Mouse (Mus musculus) macrophage (primary cell): ENCODE results near the gene Rae1. TPM values are rescaled to one million over a fixed set of nuclear protein-coding genes. Genes with fewer than 3 reads are reported as not detected.

Experiments
- H3K27ac ChIP-seq: fragments of 350-480 bp; formaldehyde crosslinking; 2 replicates; pipeline ENCODE4 v1.9.0; 2021
- H3K36me3 ChIP-seq: fragments of 350-480 bp; formaldehyde crosslinking; 2 replicates; pipeline ENCODE4 v1.9.0; 2021; ENCODE audit errors: inconsistent target
- H3K4me3 ChIP-seq: fragments of 350-480 bp; formaldehyde crosslinking; 2 replicates; pipeline ENCODE4 v1.9.0; 2021; ENCODE audit errors: inconsistent target
- H3K79me2 ChIP-seq: fragments of 350-480 bp; formaldehyde crosslinking; 2 replicates; pipeline ENCODE4 v1.9.0; 2021; ENCODE audit errors: inconsistent target
- WGBS: methylation state at CpG from one replicate; pipeline ENCODE4 v1.1.7; 2026; ENCODE audit warnings: inconsistent platforms; ENCODE audit not compliant: missing documents; 5-methylcytosine and 5-hydroxymethylcytosine counted together
- polyA plus RNA-seq: library from polyadenylated mRNA; stranded (reverse); fragments of 250-400 nt; gene quantifications from 3 replicates; pipeline ENCODE4 v1.2.4, GENCODE M21; 2018; ENCODE audit warnings: inconsistent platforms

Gene Rae1
- polyA plus RNA-seq, 1 experiment from 2014 or later, result 35.9 TPM

GRCm38 (mm10) chr2:172976661-172977238, 23.2 kb upstream of the Rae1 start:
- WGBS, result 8% methylated on average over 7 of the region's 7 CpGs
- Histone ChIP-seq H3K4me3 (no peak overlapping the region), H3K36me3 (no peaks in the 10 kb centered on the region), H3K27ac (no peak overlapping the region), H3K79me2 (no peaks in the 10 kb centered on the region)

- H3K79me2 ChIP-seq, result no peaks in the 10 kb centered on the region
- H3K27ac ChIP-seq, result no peak within 1 kb of the TSS
- no peaks in the 10 kb centered on the region for H3K36me3 ChIP-seq
- 19% methylated on average over 14 of the region's 14 CpGs for WGBS
- H3K4me3 ChIP-seq, result no peak within 1 kb of the TSS
Measured at GRCm38 (mm10) chr2:172977409-172978130, 22.3 kb upstream of the Rae1 start, which contains the start of gene Spo11. Gene Spo11, plus strand, starts transcription at chr2:172977700.

GRCm38 (mm10) chr2:172978131-172978633, 21.7 kb upstream of the Rae1 start:
- Histone ChIP-seq H3K36me3 (no peaks in the 10 kb centered on the region), H3K79me2 (no peaks in the 10 kb centered on the region), H3K27ac (no peak overlapping the region), H3K4me3 (no peak overlapping the region)
- 47% methylated on average over 3 of the region's 4 CpGs for WGBS

- no peaks in the 10 kb centered on the region for H3K79me2 ChIP-seq
- no peak overlapping the region for H3K27ac ChIP-seq
- 94% methylated on average over 33 of the region's 43 CpGs for WGBS
- no peaks in the 10 kb centered on the region for H3K36me3 ChIP-seq
- H3K4me3 ChIP-seq, result no peak overlapping the region
Measured at GRCm38 (mm10) chr2:172979666-172980345, 20.1 kb upstream of the Rae1 start.

- 95% methylated on average over 8 of the region's 9 CpGs for WGBS
- no peaks in the 10 kb centered on the region for H3K36me3 ChIP-seq
- H3K79me2 ChIP-seq, result no peaks in the 10 kb centered on the region
- no peak overlapping the region for H3K4me3 ChIP-seq
- H3K27ac ChIP-seq, result no peak overlapping the region
Measured at GRCm38 (mm10) chr2:172982776-172983561, 16.9 kb upstream of the Rae1 start.

- Histone ChIP-seq H3K36me3 (no peaks in the 10 kb centered on the region), H3K79me2 (no peaks in the 10 kb centered on the region), H3K27ac (no peak overlapping the region), H3K4me3 (no peak overlapping the region)
- WGBS, result 96% methylated on average over 6 of the region's 6 CpGs
Measured at GRCm38 (mm10) chr2:172990161-172990560, 9.8 kb upstream of the Rae1 start.

- 15% methylated on average over 4 of the region's 4 CpGs for WGBS
- H3K79me2 ChIP-seq, result peaks cover 9% of the 10 kb centered on the region
- H3K4me3 ChIP-seq, result no peak overlapping the region
- no peak overlapping the region for H3K27ac ChIP-seq
- H3K36me3 ChIP-seq, result no peaks in the 10 kb centered on the region
Measured at GRCm38 (mm10) chr2:172996207-172996606, 3.7 kb upstream of the Rae1 start.

- H3K79me2 ChIP-seq, result peaks cover 24% of the 10 kb centered on the region
- no peak overlapping the region for H3K27ac ChIP-seq
- 85% methylated on average over 11 of the region's 11 CpGs for WGBS
- H3K4me3 ChIP-seq, result no peak overlapping the region
- peaks cover 3% of the 10 kb centered on the region; the same call in 1 of the 2 replicates for H3K36me3 ChIP-seq
Measured at GRCm38 (mm10) chr2:172997748-172998147, 2.2 kb upstream of the Rae1 start.

- Histone ChIP-seq H3K36me3 (peaks cover 10% of the 10 kb centered on the region), H3K27ac (no peak overlapping the region), H3K4me3 (no peak overlapping the region), H3K79me2 (peaks cover 32% of the 10 kb centered on the region)
- 84% methylated on average over 7 of the region's 7 CpGs for WGBS
Measured at GRCm38 (mm10) chr2:172998478-172998877, 1.4 kb upstream of the Rae1 start.

- Histone ChIP-seq H3K36me3 (peaks cover 27% of the 10 kb centered on the region), H3K4me3 (peak overlapping the region; percentile 74), H3K27ac (peak overlapping the region; percentile 24; the same call in 1 of the 2 replicates), H3K79me2 (peaks cover 39% of the 10 kb centered on the region)
- 2% methylated on average over 41 of the region's 42 CpGs for WGBS
Measured at GRCm38 (mm10) chr2:173000285-173000652, 352 bp downstream of the Rae1 start.

GRCm38 (mm10) chr2:173000921-173001320, 1.0 kb downstream of the Rae1 start:
- whole genome bisulfite sequencing, result 11% methylated on average over 8 of the region's 8 CpGs
- peaks cover 39% of the 10 kb centered on the region for H3K79me2 ChIP-seq
- H3K36me3 ChIP-seq, result peaks cover 34% of the 10 kb centered on the region
- H3K27ac ChIP-seq, result peak overlapping the region; percentile 24; the same call in 1 of the 2 replicates
- peak overlapping the region; percentile 74 for H3K4me3 ChIP-seq

- 96% methylated on average over 8 of the region's 8 CpGs for whole genome bisulfite sequencing
- Histone ChIP-seq H3K79me2 (peaks cover 39% of the 10 kb centered on the region), H3K36me3 (peaks cover 60% of the 10 kb centered on the region), H3K4me3 (no peak overlapping the region), H3K27ac (no peak overlapping the region)
Measured at GRCm38 (mm10) chr2:173003737-173004136, 3.8 kb downstream of the Rae1 start.

- 82% methylated on average over 3 of the region's 3 CpGs for WGBS
- no peak overlapping the region for H3K27ac ChIP-seq
- H3K79me2 ChIP-seq, result no peaks in the 10 kb centered on the region
- H3K36me3 ChIP-seq, result peaks cover 98% of the 10 kb centered on the region
- no peak overlapping the region for H3K4me3 ChIP-seq
Measured at GRCm38 (mm10) chr2:173010220-173010717, 10.4 kb downstream of the Rae1 start.

- Histone ChIP-seq H3K4me3 (no peak overlapping the region), H3K27ac (no peak overlapping the region), H3K36me3 (peaks cover 93% of the 10 kb centered on the region), H3K79me2 (no peaks in the 10 kb centered on the region)
- 96% methylated on average over 8 of the region's 8 CpGs for WGBS
Measured at GRCm38 (mm10) chr2:173011440-173011839, 11.5 kb downstream of the Rae1 start.
